Mouse (Mus musculus) hindbrain, embryonic 11.5 days (tissue): ENCODE results near the gene Rnf225. TPM values are rescaled to one million over a fixed set of nuclear protein-coding genes. Genes with fewer than 3 reads are reported as not detected.

Source experiments
- ATAC-seq: fragments of 200-750 bp; cut with Nextera tagmentation; 2 replicates; pipeline ENCODE4 v1.8.0; 2017; ENCODE audit warnings: mild to moderate bottlenecking, moderate TSS enrichment, moderate library complexity; ENCODE audit not compliant: low FRiP score
- DNase-seq: peaks from one replicate; pipeline ENCODE4 v3.0.0-alpha.2; 2015; ENCODE audit warnings: low spot score
- H3K27ac ChIP-seq: fragments of 300-500 bp; sonication (generic); 2 replicates; pipeline ENCODE4 v1.5.1; 2014; ENCODE audit warnings: mild to moderate bottlenecking, low read depth, low read length
- H3K27me3 ChIP-seq: fragments of 300-500 bp; sonication (generic); 2 replicates; pipeline ENCODE4 v1.6.1; 2014; ENCODE audit warnings: mild to moderate bottlenecking, low read length, moderate library complexity, mixed read lengths; ENCODE audit not compliant: control insufficient read depth, insufficient read depth
- H3K36me3 ChIP-seq: fragments of 300-500 bp; sonication (generic); 2 replicates; pipeline ENCODE4 v1.6.1; 2014; ENCODE audit warnings: mild to moderate bottlenecking, low read length, moderate library complexity, mixed read lengths; ENCODE audit not compliant: control insufficient read depth, insufficient read depth
- H3K4me1 ChIP-seq: fragments of 300-500 bp; sonication (generic); replicated peaks from 2 replicates; pipeline ENCODE4 v1.6.1; 2014; ENCODE audit warnings: low read length, mixed read lengths; ENCODE audit not compliant: control insufficient read depth, insufficient read depth
- H3K4me2 ChIP-seq: fragments of 300-500 bp; sonication (generic); replicated peaks from 2 replicates; pipeline ENCODE4 v1.6.1; 2014; ENCODE audit warnings: mild to moderate bottlenecking, low read depth, low read length
- H3K4me3 ChIP-seq: fragments of 300-500 bp; sonication (generic); 2 replicates; pipeline ENCODE4 v1.5.1; 2014; ENCODE audit warnings: low read depth, low read length
- H3K9ac ChIP-seq: fragments of 300-500 bp; sonication (generic); 2 replicates; pipeline ENCODE4 v1.6.1; 2014; ENCODE audit warnings: low read depth, low read length
- H3K9me3 ChIP-seq: fragments of 300-500 bp; sonication (generic); 2 replicates; pipeline ENCODE4 v1.6.1; 2016; ENCODE audit warnings: low read length; ENCODE audit not compliant: control insufficient read depth
- WGBS: fragments of 180-500 bp; shearing (Covaris S2); extraction: QIAGEN DNeasy Blood & Tissue Kit; methylation state at CpG from one replicate; pipeline ENCODE4 v1.1.7; 2014; 5-methylcytosine and 5-hydroxymethylcytosine counted together
- polyA plus RNA-seq: library from polyadenylated mRNA; unstranded; fragments of >200 nt; fragmentation: Nextera tagmentation; extraction: Ambion mirVana; gene quantifications from 2 replicates; pipeline ENCODE4 v1.2.1, GENCODE M21; 2014

Gene Rnf225
- polyA plus RNA-seq, 1 experiment from 2014 or later = 0.66 TPM

GRCm38 (mm10) chr7:12961511-12962141 is 34.4 kb downstream of the Rnf225 start:
- Histone ChIP-seq H3K4me1 (peaks cover 4% of the 10 kb centered on the region; the same call in 1 of the 2 replicates), H3K9ac (peak overlapping the region; percentile 62), H3K27me3 (no peaks in the 10 kb centered on the region), H3K36me3 (no peaks in the 10 kb centered on the region), H3K4me2 (peak overlapping the region; percentile 45), H3K27ac (peak overlapping the region; percentile 43; the same call in 1 of the 2 replicates), H3K4me3 (peak overlapping the region; percentile 34), H3K9me3 (no peaks in the 10 kb centered on the region)
- 4% methylated on average over 29 of the region's 29 CpGs for WGBS
- DNase-seq (peak; percentile 80), ATAC-seq (peak; percentile 75)

- ATAC-seq (peak; percentile 94), DNase-seq (peak; percentile 87)
- Histone ChIP-seq H3K4me1 (peaks cover 4% of the 10 kb centered on the region; the same call in 1 of the 2 replicates), H3K36me3 (no peaks in the 10 kb centered on the region; the same call in 1 of the 2 replicates), H3K27ac (peak within 1 kb of the TSS; percentile 67), H3K4me2 (peak within 1 kb of the TSS; percentile 87), H3K9ac (peak within 1 kb of the TSS; percentile 96), H3K9me3 (no peaks in the 10 kb centered on the region), H3K27me3 (no peaks in the 10 kb centered on the region), H3K4me3 (peak within 1 kb of the TSS; percentile 84)
- WGBS = under 1% methylated on average over 23 of the region's 23 CpGs
Observed at GRCm38 (mm10) chr7:12965678-12966091, 38.5 kb downstream of the Rnf225 start, which contains the start of gene Zfp324. Gene Zfp324, plus strand, starts transcription at chr7:12965838.

- Histone ChIP-seq H3K9ac (peak overlapping the region; percentile 96), H3K4me1 (peaks cover 4% of the 10 kb centered on the region; the same call in 1 of the 2 replicates), H3K4me2 (peak overlapping the region; percentile 87), H3K4me3 (peak overlapping the region; percentile 84), H3K27ac (peak overlapping the region; percentile 67), H3K36me3 (no peaks in the 10 kb centered on the region; the same call in 1 of the 2 replicates), H3K9me3 (no peaks in the 10 kb centered on the region), H3K27me3 (no peaks in the 10 kb centered on the region)
- 1% methylated on average over 25 of the region's 29 CpGs for WGBS
- ATAC-seq = peak; percentile 68
- peak; percentile 63 for DNase-seq
Observed at GRCm38 (mm10) chr7:12966104-12966845, 39.1 kb downstream of the Rnf225 start.

- WGBS = 90% methylated on average over 25 of the region's 25 CpGs
- H3K9me3 ChIP-seq = no peaks in the 10 kb centered on the region
- H3K4me1 ChIP-seq = no peaks in the 10 kb centered on the region
- H3K4me2 ChIP-seq = no peak overlapping the region
- H3K9ac ChIP-seq = no peak overlapping the region
- H3K27me3 ChIP-seq = no peaks in the 10 kb centered on the region
- peaks cover 3% of the 10 kb centered on the region; the same call in 1 of the 2 replicates for H3K36me3 ChIP-seq
- ATAC-seq = no peak
- no peak overlapping the region for H3K4me3 ChIP-seq
- no peak overlapping the region for H3K27ac ChIP-seq
- no peak for DNase-seq
Observed at GRCm38 (mm10) chr7:12970906-12971305, 43.7 kb downstream of the Rnf225 start.

- DNase-seq (peak; percentile 95), ATAC-seq (peak; percentile 100)
- Histone ChIP-seq H3K9me3 (no peaks in the 10 kb centered on the region), H3K4me3 (peak within 1 kb of the TSS; percentile 65), H3K36me3 (no peaks in the 10 kb centered on the region), H3K4me2 (peak within 1 kb of the TSS; percentile 77), H3K27ac (peak within 1 kb of the TSS; percentile 89), H3K9ac (peak within 1 kb of the TSS; percentile 69), H3K4me1 (no peaks in the 10 kb centered on the region; the same call in 1 of the 2 replicates), H3K27me3 (no peaks in the 10 kb centered on the region)
- 0% methylated on average over 47 of the region's 49 CpGs for WGBS
Observed at GRCm38 (mm10) chr7:12977682-12978389, 50.6 kb downstream of the Rnf225 start, which contains the start of gene Zfp446. Gene Zfp446, plus strand, starts transcription at chr7:12977848.

- no peak overlapping the region; the same call in 1 of the 2 replicates for H3K4me3 ChIP-seq
- no peaks in the 10 kb centered on the region for H3K9me3 ChIP-seq
- H3K27me3 ChIP-seq = no peaks in the 10 kb centered on the region
- no peak overlapping the region for H3K4me2 ChIP-seq
- DNase-seq = no peak
- no peaks in the 10 kb centered on the region; the same call in 1 of the 2 replicates for H3K4me1 ChIP-seq
- 91% methylated on average over 18 of the region's 18 CpGs for WGBS
- no peak overlapping the region for H3K27ac ChIP-seq
- ATAC-seq = no peak
- H3K36me3 ChIP-seq = no peaks in the 10 kb centered on the region
- H3K9ac ChIP-seq = peak overlapping the region; percentile 69; the same call in 1 of the 2 replicates
Observed at GRCm38 (mm10) chr7:12978931-12979722, 51.9 kb downstream of the Rnf225 start.

- ATAC-seq (no peak), DNase-seq (no peak)
- Histone ChIP-seq H3K27me3 (no peaks in the 10 kb centered on the region), H3K36me3 (no peaks in the 10 kb centered on the region), H3K4me2 (no peak overlapping the region), H3K27ac (no peak overlapping the region), H3K9me3 (no peaks in the 10 kb centered on the region), H3K9ac (no peak overlapping the region), H3K4me1 (no peaks in the 10 kb centered on the region; the same call in 1 of the 2 replicates), H3K4me3 (no peak overlapping the region)
- 88% methylated on average over 6 of the region's 6 CpGs for WGBS
Observed at GRCm38 (mm10) chr7:12979776-12980175, 52.6 kb downstream of the Rnf225 start.

- DNase-seq (no peak), ATAC-seq (no peak)
- Histone ChIP-seq H3K9ac (no peak overlapping the region), H3K27me3 (no peaks in the 10 kb centered on the region), H3K4me1 (no peaks in the 10 kb centered on the region; the same call in 1 of the 2 replicates), H3K9me3 (no peaks in the 10 kb centered on the region), H3K36me3 (no peaks in the 10 kb centered on the region), H3K4me3 (no peak overlapping the region), H3K4me2 (no peak overlapping the region), H3K27ac (no peak overlapping the region)
- WGBS = 87% methylated on average over 7 of the region's 7 CpGs
Observed at GRCm38 (mm10) chr7:12980291-12980690, 53.1 kb downstream of the Rnf225 start.
